Mouse (Mus musculus) testis, adult 10 weeks (tissue): Measurements from ENCODE around the gene Fbln2. TPM values are rescaled to one million over a fixed set of nuclear protein-coding genes. Genes with fewer than 3 reads are reported as not detected.

Experiments used
- polyA plus RNA-seq: library from polyadenylated mRNA; stranded (reverse); fragments of 350-450 nt; fragmentation: Illumina TruSeq; extraction: RNeasy Lipid Tissue Mini Kit (QIAGEN cat#74804); gene quantifications from one replicate; pipeline ENCODE4 v1.2.3, GENCODE M21; 2014; ENCODE audit warnings: low read depth, low replicate concordance

Fbln2 gene
- not detected for polyA plus RNA-seq

DNA sequence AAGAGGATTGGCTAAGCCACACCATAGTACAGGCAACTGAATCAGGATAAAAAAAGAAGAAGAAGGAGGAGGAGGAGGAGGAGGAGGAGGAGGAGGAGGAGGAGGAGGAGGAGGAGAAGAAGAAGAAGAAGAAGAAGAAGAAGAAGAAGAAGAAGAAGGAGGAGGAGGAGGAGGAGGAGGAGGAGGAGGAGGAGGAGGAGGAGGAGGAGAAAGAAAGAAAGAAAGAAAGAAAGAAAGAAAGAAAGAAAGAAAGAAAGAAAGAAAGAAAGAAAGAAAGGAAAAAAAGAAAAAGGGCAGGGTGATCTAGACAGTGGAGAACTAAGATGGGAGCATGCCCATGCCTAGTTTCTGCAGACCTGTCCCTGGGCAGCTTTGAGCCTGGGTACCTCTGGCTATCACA is at the start of gene Fbln2:
Gene Fbln2, plus strand, starts transcription at position 301 of the 400 bp plus-strand sequence.

Other genes with a start within 250 kb of the Fbln2 start
- gene Iqsec1, start 223.8 kb upstream of the Fbln2 start, polyA plus RNA-seq: 11.9 TPM
- 1.5 TPM for gene Nup210, start 95.6 kb upstream of the Fbln2 start, polyA plus RNA-seq
- gene Hdac11, start 55.8 kb upstream of the Fbln2 start, polyA plus RNA-seq: 9.0 TPM
- 0.18 TPM for gene Wnt7a, start 198.9 kb downstream of the Fbln2 start, polyA plus RNA-seq